Mouse (Mus musculus) cerebellum, adult 11 months (tissue): ENCODE data around the gene Szrd1.

Experiments used
- DNase-seq: peaks from one replicate; pipeline ENCODE4 v3.0.0; 2022

The Szrd1 gene

DNA sequence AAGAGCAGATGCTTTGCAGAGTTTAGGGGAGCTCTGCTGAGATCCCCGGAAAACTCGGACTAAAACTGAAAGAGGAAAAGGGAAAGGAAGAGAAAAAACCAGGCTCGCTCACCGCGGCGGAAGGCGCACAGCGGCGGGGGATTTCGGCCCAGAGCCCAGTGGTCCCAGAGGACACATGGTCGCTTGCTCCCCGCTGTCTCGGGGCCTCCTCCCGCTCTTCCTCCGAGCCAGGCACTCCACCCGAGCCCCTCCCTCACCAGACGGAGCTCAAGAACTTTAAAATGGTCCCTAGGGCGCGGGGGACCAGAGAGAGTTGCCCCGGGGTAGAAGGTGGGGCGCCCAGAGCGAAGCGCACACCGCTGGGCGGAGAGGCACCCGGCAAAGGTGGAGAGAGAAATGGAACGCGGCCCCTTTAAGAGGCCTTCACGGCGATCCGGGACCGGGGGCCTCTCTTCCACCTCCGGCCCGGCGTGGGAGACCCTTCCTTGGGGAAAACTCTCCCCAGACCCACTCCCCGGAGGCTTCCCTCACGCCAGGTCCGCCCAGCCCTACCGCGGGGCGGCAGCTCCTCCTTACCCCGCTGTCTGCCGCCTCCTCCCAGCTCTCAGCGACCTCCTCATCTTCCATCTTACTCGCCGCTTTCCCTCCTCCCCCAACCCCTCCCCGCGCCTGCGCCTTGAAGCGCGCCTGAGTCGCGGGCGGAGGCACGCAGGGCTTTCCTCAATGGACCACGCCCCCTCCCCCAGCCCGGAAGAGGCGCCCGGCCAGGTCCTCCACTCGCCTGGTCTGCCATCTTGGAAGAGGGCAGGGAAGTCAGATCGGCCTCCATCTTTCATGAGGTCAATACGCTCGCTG, at the start of gene Szrd1:
TSS of gene Szrd1 (minus strand) at position 660 of the 855 bp plus-strand sequence.
- DNase-seq, result peak; percentile 99

GRCm38 (mm10) chr4:141186923-141187836, 47.6 kb upstream of the Szrd1 start:
- DNase-seq, result no peak

DNA sequence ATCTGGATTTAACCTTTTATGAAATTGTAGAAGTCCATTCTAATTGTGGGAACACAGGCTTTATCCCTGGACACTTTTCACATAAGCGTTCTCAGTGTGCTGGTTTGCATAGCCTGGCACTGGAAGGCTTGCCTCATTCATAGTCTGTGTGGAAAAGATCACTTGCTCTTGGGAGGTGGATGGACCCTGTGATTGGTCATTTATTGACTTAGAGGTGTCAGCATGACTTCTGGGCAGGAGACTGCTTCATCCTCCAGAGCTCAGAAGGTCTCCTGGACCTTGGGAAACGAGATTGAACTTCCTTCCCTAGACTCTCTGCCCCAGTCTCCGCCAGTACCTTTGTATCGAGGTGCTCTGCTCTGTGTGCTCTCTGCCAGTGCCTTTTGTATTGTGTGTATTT, 44.9 kb upstream of the Szrd1 start:
- no peak for DNase-seq

DNA sequence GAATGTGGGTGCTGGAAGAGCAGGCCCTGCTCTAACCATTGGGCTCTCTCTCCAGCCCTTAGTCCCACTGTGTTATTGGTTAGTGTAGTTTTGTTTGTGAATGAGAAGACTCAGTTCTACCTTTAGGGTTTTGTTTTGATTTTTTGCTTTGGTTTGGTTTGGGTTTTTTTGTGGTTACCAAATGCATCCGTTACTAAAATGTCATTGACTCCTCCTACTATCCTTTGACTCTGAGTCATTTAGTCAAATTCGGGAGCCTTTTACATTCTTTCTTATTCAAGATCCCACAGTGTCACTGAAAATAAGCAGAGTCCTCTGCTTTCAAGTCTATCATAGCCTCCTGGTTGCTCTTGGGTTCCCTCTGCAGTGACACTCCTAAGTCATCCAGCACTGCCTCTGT, 44.4 kb upstream of the Szrd1 start:
- DNase-seq, result no peak

- no peak for DNase-seq
Measured at GRCm38 (mm10) chr4:141181981-141182380, 42.4 kb upstream of the Szrd1 start.

DNA sequence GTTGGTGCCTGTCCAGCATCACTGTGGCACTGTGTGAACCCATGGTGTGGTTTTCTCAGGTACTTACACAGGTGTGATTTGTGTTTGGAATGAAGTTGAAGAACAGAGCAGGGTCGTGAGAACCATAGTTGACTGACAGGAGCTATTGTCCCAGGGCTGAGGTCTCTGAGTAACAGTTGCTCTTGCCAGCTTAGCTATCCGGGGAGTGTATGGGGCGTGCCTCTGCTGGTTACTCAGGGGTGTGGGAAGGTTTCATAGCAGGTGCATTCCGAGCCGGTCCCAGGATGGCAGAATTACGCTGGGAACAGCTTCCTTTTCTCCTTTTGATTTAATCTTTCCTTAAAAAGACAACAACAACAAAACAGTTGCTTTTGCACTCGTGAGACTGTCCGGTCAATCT, 41.3 kb upstream of the Szrd1 start:
- DNase-seq, result no peak

DNA sequence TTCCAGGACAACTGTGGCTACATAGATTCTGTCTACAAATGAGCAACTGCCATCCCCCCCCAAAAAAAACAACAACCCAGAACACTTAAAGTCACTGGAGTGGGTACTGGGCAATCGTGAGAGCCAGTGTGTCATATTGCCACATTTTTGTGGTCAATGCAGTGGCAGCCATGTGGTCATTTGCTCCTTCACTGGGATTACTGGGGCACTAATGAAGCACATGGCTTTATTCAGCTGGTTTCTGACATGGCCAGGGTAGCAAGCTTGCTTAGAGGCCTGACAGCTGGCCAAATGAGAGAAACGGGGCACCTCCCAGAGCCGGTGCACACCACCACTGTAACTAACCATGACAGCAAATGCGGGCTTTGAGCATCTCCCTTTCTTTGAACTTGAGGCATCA, 38.9 kb upstream of the Szrd1 start:
- DNase-seq, result no peak

DNA sequence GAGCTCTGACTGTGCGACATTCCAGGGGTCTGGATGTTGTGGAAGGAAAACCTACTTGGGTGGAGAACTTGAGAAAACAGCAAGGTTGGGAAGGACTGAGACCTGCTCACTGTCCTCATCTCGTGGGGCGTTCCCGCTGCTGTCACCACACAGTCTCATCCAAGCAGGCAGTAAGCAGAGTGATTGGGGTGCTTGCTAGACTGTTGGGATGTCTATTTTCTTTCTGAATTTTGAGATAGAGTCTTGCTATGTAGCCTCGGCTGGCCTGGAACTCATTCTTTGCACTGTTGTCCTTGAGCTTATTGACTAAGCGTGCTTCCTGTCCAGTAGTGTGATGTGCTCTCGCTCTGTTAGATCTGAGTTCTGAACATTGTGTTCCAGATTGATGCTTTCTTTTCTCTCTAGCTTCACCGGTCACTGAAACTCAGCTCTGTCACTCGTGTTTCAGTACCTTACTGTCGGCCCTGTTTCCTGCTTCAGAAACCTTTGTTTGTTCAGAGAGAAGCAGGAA, 36.8 kb upstream of the Szrd1 start:
- no peak for DNase-seq

- DNase-seq, result no peak
Measured at GRCm38 (mm10) chr4:141175783-141176182, 36.2 kb upstream of the Szrd1 start.

- no peak for DNase-seq
Measured at GRCm38 (mm10) chr4:141172121-141172520, 32.5 kb upstream of the Szrd1 start.

DNA sequence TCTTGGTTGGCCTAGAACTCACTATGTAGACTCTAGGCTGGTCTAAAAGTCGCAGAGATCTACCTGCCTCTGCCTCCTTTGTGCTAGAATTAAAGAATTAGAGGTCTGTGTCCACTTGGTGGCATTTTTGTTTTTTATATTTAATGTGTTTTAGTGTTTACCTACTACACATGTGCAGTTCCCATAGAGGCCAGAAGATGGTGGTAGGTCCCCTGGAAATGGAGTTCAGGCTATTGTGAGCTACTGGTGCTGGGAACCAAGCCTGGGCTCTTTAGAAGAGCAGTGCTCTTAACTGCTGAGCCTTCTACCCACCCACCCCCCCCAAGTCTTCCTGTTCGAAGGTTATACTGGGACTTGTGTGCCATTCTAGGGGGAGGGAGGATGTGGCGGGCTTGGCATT, 27.6 kb upstream of the Szrd1 start:
- DNase-seq, result no peak

DNA sequence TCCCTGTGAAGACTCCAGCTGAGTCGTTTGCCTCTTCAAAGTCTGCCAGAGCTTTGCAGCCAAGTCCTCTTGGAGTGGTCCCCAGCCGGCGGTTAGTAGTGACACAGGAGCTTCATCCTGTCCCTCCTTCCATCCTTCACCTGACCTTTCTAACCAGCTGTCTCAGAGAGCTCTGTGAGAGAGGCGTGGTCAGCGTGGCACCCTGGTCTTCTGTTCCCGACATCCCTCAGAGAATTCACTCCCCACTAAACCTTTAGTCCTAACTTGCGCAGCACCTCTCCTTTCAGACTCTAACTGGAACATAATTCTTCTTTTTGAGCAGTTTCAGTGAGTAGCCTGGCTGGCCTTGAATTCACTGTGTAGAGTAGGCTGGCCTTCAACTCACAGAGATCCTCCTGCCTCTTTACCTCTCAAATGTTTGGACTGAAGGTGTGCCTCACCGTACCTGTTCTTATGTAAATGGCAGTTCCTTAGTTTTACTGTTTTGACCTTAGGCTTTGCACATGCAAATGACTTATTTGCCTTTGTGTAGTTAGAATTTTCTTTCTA, 26.2 kb upstream of the Szrd1 start:
- DNase-seq, result no peak

- DNase-seq, result no peak
Measured at GRCm38 (mm10) chr4:141163729-141164128, 24.2 kb upstream of the Szrd1 start.

GRCm38 (mm10) chr4:141161699-141162208, 22.2 kb upstream of the Szrd1 start:
- DNase-seq, result no peak

- DNase-seq, result no peak
Measured at GRCm38 (mm10) chr4:141160193-141160592, 20.6 kb upstream of the Szrd1 start.

DNA sequence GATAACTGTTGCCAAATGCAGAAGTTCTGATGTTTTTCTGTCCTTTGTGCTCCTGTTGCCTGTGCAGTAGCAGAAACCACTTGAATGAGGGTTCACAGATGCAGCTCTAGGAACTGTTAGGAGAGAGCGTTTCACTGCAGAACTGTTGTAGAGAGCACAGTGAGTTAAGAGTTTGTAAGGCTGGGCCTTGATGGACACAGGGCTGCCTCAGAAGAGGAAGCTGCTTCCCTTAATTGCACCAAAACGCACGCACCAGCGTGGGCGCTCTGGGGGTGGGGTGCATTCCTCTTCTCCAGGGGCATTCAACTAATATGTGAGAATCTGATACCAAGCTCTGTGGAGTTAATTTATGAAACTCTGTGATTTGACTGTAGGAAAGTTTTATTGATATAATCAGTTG, 20.1 kb upstream of the Szrd1 start:
- no peak for DNase-seq

DNA sequence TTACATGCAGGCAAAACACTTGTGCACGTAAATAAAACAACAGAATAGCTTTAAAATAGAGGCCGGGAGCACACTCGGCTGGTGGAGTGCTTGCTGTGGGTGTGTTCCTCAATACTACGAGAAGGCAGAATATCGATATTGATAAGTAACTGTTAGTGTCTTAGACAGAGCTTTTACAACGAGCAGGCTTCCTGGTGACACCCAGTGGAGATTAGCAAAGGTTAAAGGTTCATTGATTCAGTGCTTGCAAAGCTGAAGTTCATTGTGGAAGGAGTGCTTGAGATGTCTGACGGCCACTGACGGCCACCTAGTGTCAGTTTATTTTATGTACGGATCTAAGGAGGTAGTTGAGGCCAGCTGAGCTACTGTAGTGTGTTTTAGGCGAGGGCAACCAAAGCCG, 19.5 kb upstream of the Szrd1 start:
- no peak for DNase-seq

GRCm38 (mm10) chr4:141158609-141159008, 19.0 kb upstream of the Szrd1 start:
- DNase-seq, result no peak

DNA sequence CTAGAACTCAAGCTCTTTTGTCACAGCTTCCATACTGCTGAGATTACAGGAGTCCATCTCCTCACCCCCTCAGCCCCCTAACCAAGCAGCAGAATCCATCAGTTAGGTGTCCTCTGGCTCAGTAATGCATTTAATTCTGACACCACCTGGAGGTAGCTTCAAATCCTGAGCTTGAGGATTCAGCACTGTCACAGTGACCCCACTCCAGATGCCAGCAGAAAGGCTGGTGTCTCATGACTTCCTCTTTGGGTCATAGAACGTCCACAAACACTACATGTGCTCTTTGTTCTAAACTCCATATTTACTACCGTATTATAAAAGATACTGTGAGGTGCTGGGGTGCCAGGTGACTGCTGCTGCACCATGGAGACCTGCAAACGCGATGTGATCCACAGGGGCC, 17.9 kb upstream of the Szrd1 start:
- DNase-seq, result no peak

DNA sequence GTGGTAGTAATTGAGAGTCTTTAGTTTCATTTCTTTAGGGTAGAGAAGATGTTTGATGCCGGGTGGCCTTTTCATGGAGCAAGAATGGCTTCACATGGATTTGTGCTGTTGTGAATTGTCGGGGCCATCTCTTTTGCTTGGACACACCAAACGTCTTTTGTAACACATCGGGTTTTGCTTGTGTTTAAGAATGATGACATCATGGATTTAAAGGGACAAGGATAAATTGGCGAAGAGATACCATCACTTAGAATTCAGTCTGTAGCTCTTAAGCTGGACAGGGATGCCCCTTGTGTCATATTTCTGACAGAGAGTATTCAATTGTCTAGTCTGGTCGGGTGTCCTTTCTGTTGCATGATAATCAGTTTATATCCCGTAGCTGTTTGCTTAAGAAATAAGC, 9.5 kb upstream of the Szrd1 start:
- no peak for DNase-seq

- DNase-seq, result no peak
Measured at GRCm38 (mm10) chr4:141148009-141148801, 8.6 kb upstream of the Szrd1 start.
